ENCODE assay signal across 22 mouse cellular contexts in genomic region chr6:83744557-83744956, GRCm38 (mm10). TPM values are rescaled to one million over a fixed set of nuclear protein-coding genes. Genes with fewer than 3 reads are reported as not detected.
A peak's percentile ranks its signal among the peaks of the same experiment; 100 is the strongest.
DNase-seq lines count a peak whose midpoint lies in the region; ATAC-seq and TF ChIP-seq lines count a peak whose summit lies in the region.
"Had no signal": no experiment of that assay in that cellular context is flagged by ENCODE, and none has a peak within 500 bp of the region (broad histone marks: within the 10 kb centered on the region; RNA-seq: fewer than 3 reads in every experiment).

No protein-coding gene starts in this region.

- H3K4me1 ChIP-seq in kidney, embryonic 15.5 days = no peaks in the 10 kb centered on the region
- peaks cover 36% of the 10 kb centered on the region for H3K4me1 ChIP-seq in midbrain, embryonic 10.5 days
- H3K4me1 ChIP-seq in midbrain, embryonic 13.5 days (replicated peaks) = no peaks in the 10 kb centered on the region
- no peaks in the 10 kb centered on the region for H3K4me1 ChIP-seq in stomach, postnatal 0 days (replicated peaks; ENCODE audit: control insufficient read depth, insufficient read depth)
- H3K4me1 ChIP-seq: heart, embryonic 12.5 days had no signal

- TF ChIP-seq CTCF in stomach, postnatal 0 days (IDR thresholded peaks at IDR 0.05; ENCODE audit: low read depth) = no peak

- no peaks in the 10 kb centered on the region for H3K9me3 ChIP-seq in kidney, embryonic 15.5 days (replicated peaks)
- H3K9me3 ChIP-seq in midbrain, embryonic 10.5 days (replicated peaks) = no peaks in the 10 kb centered on the region
- no peaks in the 10 kb centered on the region for H3K9me3 ChIP-seq in midbrain, embryonic 13.5 days
- H3K9me3 ChIP-seq in stomach, postnatal 0 days (ENCODE audit: control insufficient read depth, low read length) = no peaks in the 10 kb centered on the region
- H3K9me3 ChIP-seq: forebrain, embryonic 15.5 days had no signal

- no peak overlapping the region for H3K9ac ChIP-seq in kidney, embryonic 15.5 days
- no peak overlapping the region for H3K9ac ChIP-seq in midbrain, embryonic 13.5 days (replicated peaks)
- H3K9ac ChIP-seq in stomach, postnatal 0 days (ENCODE audit: low read length) = no peak overlapping the region
- H3K9ac ChIP-seq: forebrain, embryonic 15.5 days; heart, embryonic 12.5 days; hindbrain, embryonic 12.5 days had no signal

- ATAC-seq in kidney, embryonic 15.5 days (replicated peaks; ENCODE audit: low FRiP score) = no peak
- no peak for ATAC-seq in midbrain, embryonic 13.5 days
- ATAC-seq in stomach, postnatal 0 days (ENCODE audit: low FRiP score, low TSS enrichment) = peak; percentile 45
- ATAC-seq: forebrain, embryonic 15.5 days had no signal

- TF ChIP-seq EP300 in stomach, postnatal 0 days (optimal IDR thresholded peaks at IDR 0.05) = no peak

- H3K36me3 ChIP-seq in kidney, embryonic 15.5 days = no peaks in the 10 kb centered on the region
- H3K36me3 ChIP-seq in midbrain, embryonic 10.5 days = no peaks in the 10 kb centered on the region
- no peaks in the 10 kb centered on the region for H3K36me3 ChIP-seq in midbrain, embryonic 13.5 days
- H3K36me3 ChIP-seq in stomach, postnatal 0 days (ENCODE audit: control insufficient read depth, insufficient read depth, low read length) = no peaks in the 10 kb centered on the region
- H3K36me3 ChIP-seq: forebrain, embryonic 15.5 days; heart, embryonic 12.5 days; hindbrain, embryonic 12.5 days had no signal

- peaks cover 31% of the 10 kb centered on the region for H3K27me3 ChIP-seq in kidney, embryonic 15.5 days
- peaks cover 78% of the 10 kb centered on the region for H3K27me3 ChIP-seq in midbrain, embryonic 10.5 days (ENCODE audit: low read depth, poor library complexity, severe bottlenecking)
- peaks cover 16% of the 10 kb centered on the region; the same call in 1 of the 2 replicates for H3K27me3 ChIP-seq in midbrain, embryonic 13.5 days
- no peaks in the 10 kb centered on the region for H3K27me3 ChIP-seq in stomach, postnatal 0 days (ENCODE audit: control insufficient read depth, insufficient read depth, low read length)
- H3K27me3 ChIP-seq: forebrain, embryonic 15.5 days had no signal

- H3K27ac ChIP-seq in kidney, embryonic 15.5 days = peak overlapping the region; percentile 19; the same call in 1 of the 2 replicates
- 0 out of 2 replicates have a peak overlapping the region, but pooled peaks have one; percentile 9 for H3K27ac ChIP-seq in midbrain, embryonic 10.5 days (replicated peaks)
- no peak overlapping the region for H3K27ac ChIP-seq in midbrain, embryonic 13.5 days
- peak overlapping the region; percentile 61 for H3K27ac ChIP-seq in stomach, postnatal 0 days (replicated peaks)
- H3K27ac ChIP-seq: forebrain, embryonic 15.5 days; hindbrain, embryonic 12.5 days; macrophage had no signal

- DNase-seq in kidney, adult 18-20 months = no peak
- DNase-seq in midbrain, embryonic 10.5 days (ENCODE audit: low spot score) = no peak
- peak; percentile 33 for DNase-seq in kidney, postnatal 14 days
- peak; percentile 42 for DNase-seq in stomach, postnatal 0 days (ENCODE audit: low spot score)
- DNase-seq in embryo, embryonic 9.5 days (ENCODE audit: extremely low spot score) = no peak
- DNase-seq in retina, postnatal 1 day = no peak
- DNase-seq: adrenal gland, postnatal 25 days; B cell, adult 2 months; cerebellum, adult 11 months; cerebellum, postnatal 25 days; heart, postnatal 14 days; thymus, postnatal 36 days had no signal

- 68% methylated on average over 5 of the region's 5 CpGs for WGBS in kidney, embryonic 15.5 days
- WGBS in midbrain, embryonic 10.5 days = 73% methylated on average over 5 of the region's 5 CpGs
- 68% methylated on average over 5 of the region's 5 CpGs for WGBS in midbrain, embryonic 13.5 days
- 38% methylated on average over 5 of the region's 5 CpGs for WGBS in stomach, postnatal 0 days

- no peak overlapping the region for H3K4me2 ChIP-seq in kidney, embryonic 15.5 days
- H3K4me2 ChIP-seq in midbrain, embryonic 13.5 days (replicated peaks) = no peak overlapping the region
- no peak overlapping the region for H3K4me2 ChIP-seq in stomach, postnatal 0 days (replicated peaks; ENCODE audit: low read depth)
- H3K4me2 ChIP-seq: forebrain, embryonic 15.5 days; heart, embryonic 12.5 days; hindbrain, embryonic 12.5 days; liver, embryonic 11.5 days; midbrain, embryonic 11.5 days had no signal

- H3K4me3 ChIP-seq in kidney, embryonic 15.5 days (replicated peaks) = no peak overlapping the region
- H3K4me3 ChIP-seq in midbrain, embryonic 10.5 days = no peak overlapping the region
- H3K4me3 ChIP-seq in midbrain, embryonic 13.5 days (replicated peaks) = no peak overlapping the region
- no peak overlapping the region for H3K4me3 ChIP-seq in stomach, postnatal 0 days (ENCODE audit: low read depth, low read length)
- H3K4me3 ChIP-seq: forebrain, embryonic 15.5 days; heart, embryonic 12.5 days; hindbrain, embryonic 12.5 days had no signal

RNA-seq across cellular contexts. Expression of gene Atp6v1b1, which starts 1.8 kb away (rescaled TPM):
- 7.0 and 8.1 TPM in 2 replicates for polyA plus RNA-seq in kidney, embryonic 15.5 days (2015; fragmentation: Nextera tagmentation; extraction: Ambion mirVana)
- not detected in 2 replicates for polyA plus RNA-seq in midbrain, embryonic 10.5 days (2016; fragmentation: Nextera tagmentation; extraction: Ambion mirVana)
- polyA plus RNA-seq in midbrain, embryonic 13.5 days (2015; fragmentation: Nextera tagmentation; extraction: Ambion mirVana) = not detected in 2 replicates
- polyA plus RNA-seq in stomach, postnatal 0 days (2015; fragmentation: Nextera tagmentation; extraction: Ambion mirVana) = 0.08 and 0.30 TPM in 2 replicates
- polyA plus RNA-seq: heart, embryonic 12.5 days; hindbrain, embryonic 12.5 days; limb, embryonic 11.5 days; liver, embryonic 11.5 days; macrophage; midbrain, embryonic 11.5 days; neural tube, embryonic 11.5 days had no signal

RNA-seq across cellular contexts. Expression of gene Ankrd53, which starts 17.9 kb away (rescaled TPM):
- not detected in 2 replicates for polyA plus RNA-seq in kidney, embryonic 15.5 days (2015; fragmentation: Nextera tagmentation; extraction: Ambion mirVana)
- 0.24 TPM in 1 of 2 replicates, not detected in the other for polyA plus RNA-seq in midbrain, embryonic 10.5 days (2016; fragmentation: Nextera tagmentation; extraction: Ambion mirVana)
- polyA plus RNA-seq in midbrain, embryonic 13.5 days (2015; fragmentation: Nextera tagmentation; extraction: Ambion mirVana) = 0.17 and 0.21 TPM in 2 replicates
- not detected in 2 replicates for polyA plus RNA-seq in stomach, postnatal 0 days (2015; fragmentation: Nextera tagmentation; extraction: Ambion mirVana)
- polyA plus RNA-seq: heart, embryonic 12.5 days; hindbrain, embryonic 12.5 days; macrophage; midbrain, embryonic 11.5 days; neural tube, embryonic 11.5 days had no signal

RNA-seq across cellular contexts. Expression of gene Tex261, which starts 31.1 kb away (rescaled TPM):
- polyA plus RNA-seq in kidney, embryonic 15.5 days (2015; fragmentation: Nextera tagmentation; extraction: Ambion mirVana) = 79.7 and 86.7 TPM in 2 replicates
- 81.6 and 81.7 TPM in 2 replicates for polyA plus RNA-seq in midbrain, embryonic 10.5 days (2016; fragmentation: Nextera tagmentation; extraction: Ambion mirVana)
- polyA plus RNA-seq in midbrain, embryonic 13.5 days (2015; fragmentation: Nextera tagmentation; extraction: Ambion mirVana) = 61.7 and 64.4 TPM in 2 replicates
- polyA plus RNA-seq in stomach, postnatal 0 days (2015; fragmentation: Nextera tagmentation; extraction: Ambion mirVana) = 71.7 and 74.7 TPM in 2 replicates

RNA-seq across cellular contexts. Expression of gene Vax2, which starts 33.5 kb away (rescaled TPM):
- not detected in 2 replicates for polyA plus RNA-seq in kidney, embryonic 15.5 days (2015; fragmentation: Nextera tagmentation; extraction: Ambion mirVana)
- 0.60 and 1.9 TPM in 2 replicates for polyA plus RNA-seq in midbrain, embryonic 10.5 days (2016; fragmentation: Nextera tagmentation; extraction: Ambion mirVana)
- 0.32 and 0.46 TPM in 2 replicates for polyA plus RNA-seq in midbrain, embryonic 13.5 days (2015; fragmentation: Nextera tagmentation; extraction: Ambion mirVana)
- polyA plus RNA-seq in stomach, postnatal 0 days (2015; fragmentation: Nextera tagmentation; extraction: Ambion mirVana) = 0.07 TPM in 1 of 2 replicates, not detected in the other
- polyA plus RNA-seq: hindbrain, embryonic 12.5 days; liver, embryonic 11.5 days; macrophage; neural tube, embryonic 11.5 days had no signal

RNA-seq across cellular contexts. Expression of gene Nagk, which starts 50.2 kb away (rescaled TPM):
- 49.8 and 54.1 TPM in 2 replicates for polyA plus RNA-seq in kidney, embryonic 15.5 days (2015; fragmentation: Nextera tagmentation; extraction: Ambion mirVana)
- 26.1 and 35.2 TPM in 2 replicates for polyA plus RNA-seq in midbrain, embryonic 10.5 days (2016; fragmentation: Nextera tagmentation; extraction: Ambion mirVana)
- polyA plus RNA-seq in midbrain, embryonic 13.5 days (2015; fragmentation: Nextera tagmentation; extraction: Ambion mirVana) = 85.3 and 88.1 TPM in 2 replicates
- 70.8 and 73.3 TPM in 2 replicates for polyA plus RNA-seq in stomach, postnatal 0 days (2015; fragmentation: Nextera tagmentation; extraction: Ambion mirVana)

Comparison
In these comparisons a context has a peak if more than half of its experiments do, and no peak if none do; other contexts are left out.
1. DNase-seq: peak in kidney, postnatal 14 days (single experiment) and stomach, postnatal 0 days (single experiment); none in kidney, adult 18-20 months (single experiment), midbrain, embryonic 10.5 days (single experiment), embryo, embryonic 9.5 days (single experiment) and retina, postnatal 1 day (single experiment).